Mouse (Mus musculus): ENCODE measurements at regions not wholly inside any gene's neighbourhood (a gene's known extent, or its start where the extent isn't known, plus 50 kb on each side); places are given as distances from the start of the nearest gene placed in this dataset.

DNA sequence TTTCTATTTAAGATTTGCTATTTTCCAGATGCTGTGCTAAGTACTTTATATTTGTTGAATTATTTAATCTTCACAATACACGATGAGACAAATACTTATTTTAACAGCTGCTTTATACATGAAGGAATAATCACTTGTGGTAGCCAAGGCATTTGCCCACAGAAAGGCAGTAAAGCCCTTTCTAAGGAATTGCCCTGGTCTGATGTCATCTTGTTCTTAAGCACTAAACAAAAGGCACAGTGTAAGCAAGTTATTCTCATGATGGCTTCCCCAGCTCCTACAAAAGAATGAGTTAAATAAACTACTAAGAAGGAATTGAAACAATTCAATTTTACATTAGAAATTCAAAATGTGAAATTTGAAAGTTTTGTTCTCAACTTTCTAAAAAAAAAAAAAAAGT lies 358.8 kb downstream of the Cenpc1 start:
- DNase-seq (ENCODE audit: low spot score in 2 of 2) = no peak

DNA sequence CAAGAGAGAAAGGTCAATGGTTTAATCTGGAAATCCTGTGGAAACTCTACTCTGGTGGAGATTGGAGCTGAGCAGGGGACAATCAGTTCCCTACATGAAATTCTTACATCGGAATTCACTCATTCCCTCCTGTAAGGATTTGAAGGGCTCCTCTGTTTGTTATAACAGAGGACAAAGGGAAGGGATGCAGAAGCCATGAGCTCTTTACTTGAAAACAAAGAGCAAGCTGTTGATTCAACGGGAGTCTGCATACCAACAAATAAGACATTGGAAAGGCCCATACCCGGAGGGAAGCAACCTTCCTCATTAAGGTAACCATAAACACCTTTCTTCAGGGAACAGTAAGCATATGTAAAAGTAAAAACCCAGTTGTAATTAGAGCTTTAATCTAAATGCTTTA lies 359.3 kb downstream of the Cenpc1 start:
- DNase-seq (ENCODE audit: low spot score in 2 of 2) = no peak

DNA sequence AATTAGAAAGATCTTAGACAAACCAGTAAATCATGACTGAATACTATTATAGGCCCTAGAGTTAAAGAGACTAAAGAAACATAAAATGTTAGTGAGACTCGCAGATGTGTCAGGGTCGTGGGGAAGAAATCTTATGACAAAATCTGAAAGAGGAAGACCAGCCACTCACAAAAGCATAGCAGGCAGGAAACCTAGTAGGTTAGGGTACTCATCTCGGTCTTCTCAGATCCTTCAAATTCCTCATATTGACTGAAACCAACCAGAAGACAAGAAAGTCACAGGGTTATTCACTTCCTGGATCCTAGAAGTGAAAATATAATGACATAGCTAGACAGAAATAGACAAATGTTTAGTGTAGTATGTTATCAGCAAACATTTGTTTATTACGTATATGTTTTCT lies 387.5 kb downstream of the Cenpc1 start:
- no peak for DNase-seq (ENCODE audit: low spot score in 2 of 2)

DNA sequence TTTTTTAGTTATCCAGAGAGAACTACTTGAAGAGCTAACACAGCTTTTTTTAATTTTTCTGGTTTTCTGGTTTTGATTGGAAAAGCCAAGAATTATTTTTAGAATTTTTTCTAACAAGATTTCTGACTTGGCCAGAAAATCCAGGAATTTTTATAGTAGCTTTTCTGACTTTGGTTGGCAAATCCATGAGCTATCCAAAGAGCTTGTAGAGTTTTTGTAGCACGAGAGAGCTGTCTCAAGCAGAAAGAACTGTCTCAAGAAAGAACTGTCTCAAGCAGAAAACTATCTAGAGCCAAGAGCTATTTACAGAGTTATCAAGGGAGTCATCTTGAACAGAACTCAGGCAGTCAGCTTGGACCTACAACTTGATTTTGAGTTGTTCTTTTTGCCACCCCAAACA lies 394.3 kb downstream of the Cenpc1 start:
- DNase-seq (ENCODE audit: low spot score in 2 of 2) = no peak

DNA sequence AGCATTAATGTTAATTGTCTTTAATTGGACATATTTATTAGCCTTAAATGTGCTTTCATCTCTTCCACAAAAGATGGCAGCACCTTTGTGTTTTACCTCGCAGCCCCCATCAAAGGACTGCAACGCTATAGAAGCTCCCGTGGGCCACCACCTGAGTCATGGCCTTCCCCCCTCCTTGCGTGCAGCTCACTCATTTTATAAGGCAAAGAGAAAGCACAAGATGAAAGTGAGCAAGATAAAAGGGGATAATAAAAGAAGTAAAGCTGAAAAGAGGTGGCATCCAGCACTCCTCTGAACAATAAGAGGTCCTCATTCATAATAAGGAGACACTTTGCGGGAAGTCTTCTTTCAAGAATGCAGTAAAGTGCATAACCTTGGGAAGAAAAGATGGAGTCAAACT lies 403.9 kb downstream of the Cenpc1 start:
- DNase-seq (ENCODE audit: low spot score in 2 of 2) = no peak

DNA sequence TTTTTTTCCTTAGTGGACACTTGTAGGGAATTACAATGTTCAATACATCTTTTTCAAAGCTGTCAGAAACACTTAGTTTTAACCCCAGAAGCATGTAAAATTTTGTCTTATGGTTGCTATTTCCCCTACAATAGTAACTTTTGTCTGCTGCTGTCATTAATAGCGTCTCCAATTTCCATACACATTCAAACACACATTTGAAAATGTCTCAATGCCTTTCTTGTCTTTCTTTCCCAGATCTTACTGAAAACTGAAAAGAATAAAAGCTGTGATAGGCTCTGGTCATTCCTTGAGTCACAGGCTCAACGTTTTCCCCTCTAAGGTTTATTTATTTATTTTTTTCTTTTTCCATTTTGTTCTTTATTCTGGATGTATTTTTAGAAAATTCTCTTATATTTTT lies 444.3 kb downstream of the Cenpc1 start:
- no peak for DNase-seq (ENCODE audit: low spot score in 2 of 2)

DNA sequence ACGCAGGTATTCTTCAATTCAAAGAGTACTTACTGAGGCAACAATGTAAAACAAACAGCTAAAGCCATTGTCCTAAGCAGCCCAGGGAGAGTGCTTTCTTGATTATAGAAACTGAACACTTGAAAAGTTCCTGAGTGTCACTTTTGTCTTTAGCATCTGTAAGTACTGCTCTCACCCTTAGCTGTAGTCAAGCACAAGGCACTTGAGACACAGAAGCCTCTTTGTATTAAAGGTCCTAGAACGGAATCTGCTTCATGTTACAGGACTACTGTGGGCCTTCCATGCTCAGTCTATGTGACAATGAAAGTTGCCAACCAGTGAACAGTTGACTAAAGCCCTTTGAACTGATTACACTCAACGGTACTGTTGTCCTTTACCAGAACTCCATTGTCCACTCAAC lies 450.6 kb downstream of the Cenpc1 start:
- DNase-seq (ENCODE audit: low spot score in 2 of 2) = no peak

DNA sequence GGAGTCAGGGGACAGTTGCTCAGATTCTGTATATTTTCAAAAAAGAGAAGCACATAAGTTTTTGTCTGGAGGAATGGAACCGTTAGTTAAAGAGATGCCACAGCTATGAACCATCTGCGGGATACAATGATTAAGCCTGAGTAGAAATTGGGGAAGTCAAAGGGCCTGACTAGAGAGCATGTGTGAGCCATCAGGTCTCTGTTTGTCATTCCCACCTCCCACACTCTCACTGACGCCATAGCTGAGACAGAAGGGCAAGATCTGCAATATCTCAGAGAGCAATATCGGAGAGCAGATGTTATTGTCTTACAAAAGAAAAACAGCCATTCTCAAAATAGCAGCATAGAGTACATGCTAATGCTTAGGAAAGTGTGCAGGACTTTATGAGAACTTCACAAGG lies 452.8 kb downstream of the Cenpc1 start:
- peak in 1 of 2 experiments; percentile 6 for DNase-seq (ENCODE audit: low spot score in 2 of 2)

DNA sequence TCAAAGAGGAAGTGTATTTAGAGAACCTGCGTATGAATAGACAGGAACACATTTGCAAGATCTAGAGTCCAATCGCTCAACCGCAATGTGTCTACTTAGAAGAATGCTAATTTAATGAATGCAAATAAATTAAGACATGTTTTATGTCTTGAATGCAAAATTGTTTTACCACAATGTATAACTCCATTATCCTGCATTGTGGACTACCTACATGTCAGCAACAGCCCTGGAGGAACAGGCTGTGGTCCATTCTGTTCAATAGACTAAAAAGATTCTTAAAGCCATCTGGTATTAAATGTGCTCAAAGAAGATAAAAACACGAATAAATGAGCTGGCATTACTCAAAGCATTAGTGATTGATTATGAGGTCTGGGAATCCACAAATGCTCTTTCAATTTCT lies 456.3 kb downstream of the Cenpc1 start:
- no peak for DNase-seq (ENCODE audit: low spot score in 2 of 2)

DNA sequence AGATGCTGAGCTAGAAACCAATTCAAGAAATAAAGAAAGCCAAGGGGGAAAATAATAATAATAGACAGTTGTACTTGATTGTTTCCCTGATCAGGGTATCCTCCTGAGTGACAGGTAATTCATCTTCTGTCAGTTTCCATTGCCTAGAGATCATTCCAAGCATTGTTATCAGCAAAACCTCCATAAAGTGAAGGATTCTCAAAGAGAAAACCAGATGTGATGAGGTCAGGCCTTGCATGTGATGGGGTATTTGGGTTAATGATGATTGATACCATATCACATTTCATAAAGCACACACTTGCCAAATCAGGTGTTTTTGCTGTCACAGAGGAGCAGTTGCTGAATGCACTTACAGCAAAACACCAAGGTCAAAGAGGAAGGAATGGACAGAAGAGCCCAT lies 467.2 kb downstream of the Cenpc1 start:
- no peak for DNase-seq (ENCODE audit: low spot score in 2 of 2)

DNA sequence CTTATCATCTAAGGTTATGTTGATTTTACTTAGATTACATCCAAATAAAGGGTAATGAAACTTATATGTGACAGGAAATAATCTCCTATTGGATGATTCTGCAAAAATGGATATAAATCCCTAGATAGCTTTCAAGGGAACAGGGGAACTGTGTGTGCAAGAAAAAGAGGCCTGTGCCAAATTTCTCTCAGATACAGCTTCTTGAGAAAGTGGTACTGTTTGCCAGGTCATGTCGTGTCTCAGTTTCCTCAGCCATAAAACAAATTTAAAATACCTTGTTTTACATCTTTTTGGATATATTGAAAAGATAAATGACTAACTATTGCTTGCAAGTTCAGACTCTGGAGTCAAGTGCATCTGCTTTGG lies 470.3 kb downstream of the Cenpc1 start:
- DNase-seq (ENCODE audit: low spot score in 2 of 2) = no peak

DNA sequence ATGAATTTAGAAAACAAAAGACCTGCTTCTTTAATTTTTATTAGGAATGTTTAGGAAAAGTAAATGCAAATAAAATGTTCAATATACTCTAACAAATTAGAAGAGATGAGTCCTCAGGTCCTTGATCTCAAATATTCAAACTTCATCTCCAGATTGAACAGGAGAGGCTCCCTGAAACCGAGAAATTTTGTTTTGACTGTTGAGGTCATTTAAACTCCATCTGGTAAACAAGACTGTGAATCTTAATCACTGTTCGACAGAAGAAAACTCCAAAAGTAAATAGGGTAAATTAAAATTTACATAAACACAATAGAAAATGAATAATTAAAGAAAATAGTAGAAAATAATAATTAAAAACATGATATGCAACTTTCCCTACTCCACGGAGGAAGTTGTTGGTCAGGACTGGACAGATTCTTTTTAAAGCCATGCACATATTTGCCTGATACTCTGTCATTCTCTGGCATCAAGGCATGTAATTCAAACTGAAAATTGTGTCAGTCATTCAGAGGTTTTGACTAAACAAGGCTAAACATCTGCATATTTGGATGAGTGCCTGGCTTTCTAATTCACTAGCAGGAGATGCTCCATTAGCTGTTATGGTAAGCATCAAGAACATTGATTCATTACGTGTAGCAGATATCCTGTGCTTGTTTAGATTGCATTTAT lies 470.8 kb downstream of the Cenpc1 start:
- DNase-seq (ENCODE audit: low spot score in 2 of 2) = no peak

DNA sequence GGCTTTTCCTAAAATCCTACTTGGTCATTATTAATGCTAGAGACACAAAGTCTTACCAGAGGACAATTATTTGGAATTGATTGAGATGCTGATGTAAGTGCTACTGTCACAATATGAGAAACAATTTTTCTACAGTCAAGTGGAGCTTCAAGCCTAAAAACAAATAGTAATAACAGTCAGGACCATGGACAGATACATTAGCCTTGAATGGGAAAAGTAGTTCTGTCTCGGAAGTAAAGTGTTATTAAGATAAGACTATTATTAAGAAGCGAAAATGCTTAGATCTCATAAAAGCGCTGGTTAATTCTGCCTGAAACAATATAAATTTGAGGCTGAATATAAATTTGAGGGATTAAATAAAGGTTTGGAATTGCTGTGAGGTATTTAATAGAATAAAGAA lies 473.1 kb downstream of the Cenpc1 start:
- DNase-seq (ENCODE audit: low spot score in 2 of 2) = no peak

DNA sequence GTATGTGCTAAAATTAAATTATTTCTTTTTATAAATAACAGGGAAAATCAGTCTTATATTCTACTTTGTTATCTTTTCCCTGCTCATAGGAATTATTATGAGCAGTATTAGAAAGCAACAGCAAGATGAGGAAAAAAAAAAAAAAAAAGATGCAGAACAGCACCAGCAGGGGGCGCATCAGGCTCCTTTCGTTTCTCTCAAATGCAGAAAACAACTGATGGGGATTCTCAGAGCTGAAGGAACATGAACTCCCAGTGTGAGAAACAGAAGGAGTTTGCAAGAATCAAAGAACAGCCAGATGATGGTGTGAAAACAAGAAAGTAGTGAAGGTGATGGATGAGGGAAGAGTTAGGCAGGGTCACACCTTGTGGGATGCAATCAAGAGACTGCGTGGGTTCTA lies 478.7 kb downstream of the Cenpc1 start:
- peak; percentile 47 to 62 for DNase-seq (ENCODE audit: low spot score in 2 of 2)

DNA sequence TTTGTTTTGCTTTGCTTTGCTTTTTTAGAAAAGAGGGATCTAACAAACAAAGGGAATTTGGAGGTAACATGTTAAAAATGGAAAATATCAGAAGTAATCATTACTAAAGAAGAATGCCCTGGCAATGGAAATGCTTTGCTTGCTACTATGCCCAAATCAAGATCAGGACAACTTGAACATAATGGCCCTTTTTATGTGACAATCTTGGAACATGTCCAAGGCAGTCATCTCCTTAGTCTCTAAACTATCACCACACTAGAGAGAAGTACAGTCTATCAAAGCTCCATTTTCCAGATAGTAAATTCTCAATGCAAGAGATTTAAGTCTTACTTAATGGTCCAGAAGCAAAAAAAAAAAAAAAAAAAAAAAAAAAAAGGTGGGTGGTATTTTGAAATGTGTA lies 492.9 kb downstream of the Cenpc1 start:
- no peak for DNase-seq (ENCODE audit: low spot score in 2 of 2)

DNA sequence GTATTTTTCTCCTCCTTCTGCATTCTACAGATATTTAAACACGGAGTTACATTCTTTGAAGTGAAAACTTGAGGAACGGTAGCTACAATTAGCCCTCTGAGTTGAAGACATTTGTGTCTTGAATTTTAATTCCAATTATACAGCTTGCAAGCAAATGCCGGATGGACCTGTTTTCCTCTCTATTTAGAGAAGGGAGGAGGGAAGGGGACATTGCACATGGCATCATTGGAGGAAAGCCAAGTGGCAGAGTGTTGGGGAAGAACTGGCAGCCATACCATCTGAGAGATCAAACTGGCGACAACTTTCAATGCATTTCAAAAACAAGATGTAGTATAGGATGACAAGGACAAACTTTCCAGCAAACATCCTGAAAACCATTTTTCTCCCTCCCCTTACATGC lies 493.4 kb downstream of the Cenpc1 start:
- DNase-seq (ENCODE audit: low spot score in 2 of 2) = peak; percentile 4 to 5

DNA sequence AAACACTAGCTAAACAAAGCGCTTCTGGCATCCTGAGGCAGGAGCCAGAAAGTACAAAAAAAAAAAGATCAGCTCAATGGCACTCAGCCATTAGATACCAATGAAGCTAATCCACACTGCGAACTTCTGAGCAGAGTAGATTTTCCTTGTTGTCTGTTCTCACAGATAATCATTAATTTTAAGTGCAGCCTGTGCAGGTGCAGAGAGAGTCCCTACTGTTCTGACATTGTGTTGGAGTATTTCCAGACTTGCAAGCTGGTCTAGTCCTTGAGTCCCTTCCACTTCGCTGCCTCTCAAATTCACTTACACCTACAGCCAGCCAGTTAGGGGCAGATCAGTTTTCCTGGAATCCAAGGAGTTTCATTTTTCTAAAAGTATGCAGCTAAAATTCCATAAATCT lies 494.0 kb downstream of the Cenpc1 start:
- DNase-seq (ENCODE audit: low spot score in 2 of 2) = no peak

DNA sequence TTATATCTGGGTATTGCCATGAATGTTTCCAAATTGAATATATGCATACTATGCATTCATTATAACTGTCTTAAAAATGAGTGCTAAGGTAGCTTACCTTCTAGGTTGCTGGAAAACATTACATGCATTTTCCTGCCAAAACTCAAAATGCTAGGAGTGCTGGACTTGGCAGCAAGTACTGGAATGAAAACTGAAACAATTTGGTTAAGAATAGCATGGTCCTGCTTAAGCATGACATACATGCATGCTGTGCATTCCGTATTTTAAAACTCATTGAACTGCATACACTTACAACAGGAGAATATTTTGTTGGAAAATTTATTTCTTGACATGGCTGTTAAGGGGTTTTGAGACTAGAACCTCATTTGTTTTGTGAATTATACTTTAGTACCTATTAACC lies 529.1 kb downstream of the Cenpc1 start:
- no peak for DNase-seq (ENCODE audit: low spot score in 2 of 2)

DNA sequence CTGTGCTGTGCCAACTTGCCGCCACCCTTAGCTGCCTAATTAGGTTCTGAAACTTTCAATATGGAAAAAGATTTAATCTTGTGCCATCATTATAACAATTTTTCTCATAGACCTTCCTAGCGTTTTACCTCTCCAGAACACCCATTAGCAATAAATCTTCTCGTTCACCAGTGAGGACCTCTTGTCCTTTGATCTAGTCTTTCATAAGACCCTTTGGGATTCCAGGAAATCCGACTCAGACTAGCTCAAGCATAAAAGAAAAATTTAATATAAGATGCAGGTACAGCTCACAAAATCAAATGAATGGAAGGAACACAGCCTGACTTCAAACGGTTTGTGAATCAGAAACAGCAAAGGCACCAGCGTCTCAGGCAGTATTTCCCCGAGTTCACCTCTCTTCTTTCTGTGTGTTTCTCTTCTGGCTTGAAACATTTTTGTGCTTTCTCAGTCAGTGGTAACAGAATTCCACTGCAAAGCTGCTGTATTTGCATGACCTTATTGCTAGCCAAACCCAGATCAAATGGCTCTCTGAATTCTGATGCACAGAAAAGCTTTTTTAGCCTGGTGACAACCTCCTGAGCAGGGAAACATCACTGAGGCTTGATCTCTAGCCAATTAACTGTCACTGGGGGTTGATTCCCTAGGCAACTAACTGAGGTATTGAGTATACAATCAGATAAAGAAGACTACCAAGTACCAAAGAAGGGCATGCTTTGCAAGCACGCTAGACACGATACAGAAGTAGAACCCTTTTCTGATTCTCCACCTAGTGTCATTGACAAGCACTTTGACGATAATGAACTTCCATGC lies 539.8 kb downstream of the Cenpc1 start:
- DNase-seq (ENCODE audit: low spot score in 2 of 2) = no peak

DNA sequence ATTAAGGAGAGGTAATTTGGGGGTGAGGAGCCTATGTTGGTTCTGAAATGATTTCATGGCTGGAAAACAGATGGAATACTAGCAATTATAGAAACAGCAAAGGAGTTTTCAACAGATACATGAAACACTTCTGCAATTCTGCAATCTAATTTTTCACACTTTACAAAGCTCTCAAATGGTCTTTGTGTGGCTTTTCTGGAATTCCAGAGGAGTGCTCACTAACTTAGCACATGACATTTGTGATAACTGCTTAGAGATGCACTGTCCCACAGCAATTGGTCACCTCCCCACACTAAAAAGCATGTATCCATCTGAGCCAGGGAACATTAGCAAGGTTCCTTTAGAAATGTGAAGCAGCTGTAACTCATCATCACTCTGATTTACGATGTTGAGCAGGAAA lies 560.1 kb downstream of the Cenpc1 start:
- no peak for DNase-seq (ENCODE audit: low spot score in 2 of 2)

DNA sequence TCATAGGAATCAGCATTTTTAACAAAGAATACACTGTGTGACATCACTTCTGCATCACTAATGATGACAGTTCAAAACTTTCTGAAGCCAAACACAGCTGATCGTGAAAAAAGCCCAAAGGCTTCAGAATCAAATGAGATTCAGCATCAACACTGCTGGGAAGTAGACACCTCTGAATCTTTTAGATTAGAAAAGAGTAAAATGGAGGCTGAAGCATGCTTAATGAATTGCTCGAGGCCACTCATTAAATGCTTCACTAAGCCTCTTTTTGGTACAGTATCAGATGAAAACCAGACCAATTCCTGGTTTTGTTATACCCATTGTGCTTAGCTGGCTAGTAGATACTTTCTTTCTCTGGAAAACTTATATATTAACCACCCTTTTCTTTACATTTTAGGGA lies 568.1 kb downstream of the Cenpc1 start:
- DNase-seq (ENCODE audit: low spot score in 2 of 2) = no peak

DNA sequence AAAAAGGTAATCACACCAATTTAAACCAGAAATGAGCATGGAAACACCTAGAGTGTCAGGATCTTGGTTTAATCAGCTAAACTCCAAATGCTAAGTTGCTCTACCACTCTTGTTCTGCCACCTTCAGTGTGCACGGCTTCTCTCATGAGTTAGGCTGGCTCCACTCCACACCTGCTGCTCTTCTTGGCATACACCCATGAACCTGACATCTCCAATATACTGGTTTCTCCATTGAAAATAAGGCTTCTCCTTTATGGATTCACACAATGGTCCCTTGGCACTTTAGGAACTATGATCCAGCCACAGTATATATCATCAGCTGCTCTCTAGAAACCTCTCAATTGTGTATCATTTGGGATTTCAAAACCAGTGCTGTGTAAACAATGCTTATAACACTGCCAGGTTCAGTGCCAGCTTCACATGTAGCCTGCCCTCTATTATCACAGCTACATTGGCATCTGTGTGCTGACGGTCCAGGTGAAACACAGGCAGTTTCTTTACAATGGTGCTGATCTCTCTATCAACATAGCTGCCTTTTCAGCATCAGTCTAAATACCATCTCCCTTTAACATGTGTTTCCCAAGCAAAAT lies 579.6 kb downstream of the Cenpc1 start:
- no peak for DNase-seq (ENCODE audit: low spot score in 2 of 2)

DNA sequence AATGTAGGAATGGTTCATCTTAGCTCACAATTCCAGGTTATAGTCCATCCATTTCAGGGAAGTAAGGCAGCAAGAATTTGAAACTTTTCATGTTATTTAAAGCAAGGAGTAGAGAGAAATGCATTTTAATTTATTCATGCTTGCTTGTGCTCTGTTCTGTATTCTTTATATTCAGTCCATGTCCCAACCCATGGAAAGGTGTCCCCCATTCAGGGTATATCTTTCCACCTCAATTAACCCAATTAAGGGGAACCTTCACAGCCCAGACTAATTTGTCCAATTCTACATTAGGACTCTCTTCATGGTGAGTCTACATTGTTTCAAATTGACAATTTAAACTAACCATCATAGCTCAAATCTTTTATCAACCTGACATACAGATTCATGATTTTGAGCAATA lies 580.2 kb downstream of the Cenpc1 start:
- DNase-seq (ENCODE audit: low spot score in 2 of 2) = no peak
